Mouse (Mus musculus) E14TG2a.4 (cell line): ENCODE results near the gene Cntnap5b.
"Not testable (repeated sequence)": the region's sequence is repeated elsewhere in the genome, so short reads cannot be mapped to it uniquely, and the experiment has no call there.

Source experiments
- H3K27me3 ChIP-seq: 2 replicates; pipeline ENCODE4 v1.6.1; 2014; ENCODE audit warnings: low read length, control low read depth; ENCODE audit not compliant: insufficient read depth
- H3K36me3 ChIP-seq: 2 replicates; pipeline ENCODE4 v1.6.1; 2014; ENCODE audit warnings: low read length, control low read depth; ENCODE audit not compliant: insufficient read depth
- H3K4me1 ChIP-seq: replicated peaks from 2 replicates; pipeline ENCODE4 v1.6.1; 2014; ENCODE audit warnings: low read depth, low read length, control low read depth
- H3K4me3 ChIP-seq: replicated peaks from 2 replicates; pipeline ENCODE4 v1.5.1; 2014; ENCODE audit warnings: mild to moderate bottlenecking, low read length
- H3K9me3 ChIP-seq: 2 replicates; pipeline ENCODE4 v1.6.1; 2014; ENCODE audit warnings: low read length, control low read depth
- CTCF ChIP-seq: conservative IDR thresholded peaks from 2 replicates; pipeline ENCODE4 v1.5.1; 2014; ENCODE audit warnings: low read length
- NANOG ChIP-seq: IDR thresholded peaks from 2 replicates; pipeline ENCODE4 v1.6.1; 2014; ENCODE audit warnings: borderline replicate concordance, low read length, mixed read lengths
- POU5F1 ChIP-seq: IDR thresholded peaks from 2 replicates; pipeline ENCODE4 v1.6.1; 2014; ENCODE audit warnings: low read length, borderline replicate concordance

Cntnap5b gene

GRCm38 (mm10) chr1:99959428-99959987, 186.9 kb downstream of the Cntnap5b start:
- H3K4me1 ChIP-seq = no peaks in the 10 kb centered on the region
- H3K27me3 ChIP-seq = no peaks in the 10 kb centered on the region
- H3K9me3 ChIP-seq = no peaks in the 10 kb centered on the region
- H3K4me3 ChIP-seq = no peak overlapping the region
- H3K36me3 ChIP-seq = no peaks in the 10 kb centered on the region
- TF ChIP-seq NANOG (no peak), POU5F1 (no peak), CTCF (no peak)

GRCm38 (mm10) chr1:99967300-99968089, 194.9 kb downstream of the Cntnap5b start:
- H3K9me3 ChIP-seq = peaks cover 16% of the 10 kb centered on the region
- H3K4me1 ChIP-seq = peaks cover 17% of the 10 kb centered on the region
- no peak overlapping the region for H3K4me3 ChIP-seq
- no peak for TF ChIP-seq CTCF
- no peak for TF ChIP-seq POU5F1
- no peak for TF ChIP-seq NANOG
- H3K36me3 ChIP-seq = no peaks in the 10 kb centered on the region
- H3K27me3 ChIP-seq = no peaks in the 10 kb centered on the region

GRCm38 (mm10) chr1:99970184-99971086, 197.9 kb downstream of the Cntnap5b start:
- Histone ChIP-seq H3K36me3 (no peaks in the 10 kb centered on the region), H3K9me3 (peaks cover 16% of the 10 kb centered on the region), H3K4me1 (peaks cover 17% of the 10 kb centered on the region), H3K27me3 (no peaks in the 10 kb centered on the region), H3K4me3 (no peak overlapping the region)
- TF ChIP-seq POU5F1 (no peak), CTCF (no peak), NANOG (peak; percentile 39; the same call in 1 of the 2 replicates)

- H3K36me3 ChIP-seq, H3K4me3 ChIP-seq, H3K27me3 ChIP-seq, H3K4me1 ChIP-seq, H3K9me3 ChIP-seq: not testable (repeated sequence)
Measured at GRCm38 (mm10) chr1:100001226-100001625, 228.7 kb downstream of the Cntnap5b start.

- no peak for TF ChIP-seq POU5F1
- no peak for TF ChIP-seq CTCF
- no peak for TF ChIP-seq NANOG
- H3K9me3 ChIP-seq = no peaks in the 10 kb centered on the region
- no peak overlapping the region for H3K4me3 ChIP-seq
- no peaks in the 10 kb centered on the region for H3K27me3 ChIP-seq
- H3K36me3 ChIP-seq = no peaks in the 10 kb centered on the region
- no peaks in the 10 kb centered on the region for H3K4me1 ChIP-seq
Measured at GRCm38 (mm10) chr1:100006021-100006745, 233.6 kb downstream of the Cntnap5b start.

- Histone ChIP-seq H3K27me3 (no peaks in the 10 kb centered on the region), H3K4me3 (no peak overlapping the region), H3K9me3 (no peaks in the 10 kb centered on the region), H3K4me1 (no peaks in the 10 kb centered on the region), H3K36me3 (no peaks in the 10 kb centered on the region)
- no peak for TF ChIP-seq NANOG
- no peak for TF ChIP-seq CTCF
- TF ChIP-seq POU5F1 = no peak
Measured at GRCm38 (mm10) chr1:100041808-100042207, 269.2 kb downstream of the Cntnap5b start.

GRCm38 (mm10) chr1:100079812-100080211, 307.2 kb downstream of the Cntnap5b start:
- TF ChIP-seq NANOG = no peak
- no peak for TF ChIP-seq POU5F1
- TF ChIP-seq CTCF = no peak
- no peak overlapping the region for H3K4me3 ChIP-seq
- 0 out of 2 replicates have a peak, but pooled peaks cover 6% of the 10 kb centered on the region for H3K9me3 ChIP-seq

GRCm38 (mm10) chr1:100100516-100100915, 328.0 kb downstream of the Cntnap5b start:
- Histone ChIP-seq H3K9me3 (no peaks in the 10 kb centered on the region), H3K4me1 (no peaks in the 10 kb centered on the region), H3K27me3 (no peaks in the 10 kb centered on the region), H3K4me3 (no peak overlapping the region), H3K36me3 (no peaks in the 10 kb centered on the region)
- TF ChIP-seq NANOG = no peak
- TF ChIP-seq CTCF = no peak
- no peak for TF ChIP-seq POU5F1

More at GRCm38 (mm10) chr1:100079812-100080211, 307.2 kb downstream of the Cntnap5b start:
- no peaks in the 10 kb centered on the region for H3K27me3 ChIP-seq
- H3K4me1 ChIP-seq = no peaks in the 10 kb centered on the region
- no peaks in the 10 kb centered on the region for H3K36me3 ChIP-seq
